Mouse (Mus musculus): Measurements from ENCODE around the gene Ccdc62. TPM values are rescaled to one million over a fixed set of nuclear protein-coding genes. Genes with fewer than 3 reads are reported as not detected.

The Ccdc62 gene
- polyA plus RNA-seq, 1 experiment from 2014 or later = 6.8 TPM

DNA sequence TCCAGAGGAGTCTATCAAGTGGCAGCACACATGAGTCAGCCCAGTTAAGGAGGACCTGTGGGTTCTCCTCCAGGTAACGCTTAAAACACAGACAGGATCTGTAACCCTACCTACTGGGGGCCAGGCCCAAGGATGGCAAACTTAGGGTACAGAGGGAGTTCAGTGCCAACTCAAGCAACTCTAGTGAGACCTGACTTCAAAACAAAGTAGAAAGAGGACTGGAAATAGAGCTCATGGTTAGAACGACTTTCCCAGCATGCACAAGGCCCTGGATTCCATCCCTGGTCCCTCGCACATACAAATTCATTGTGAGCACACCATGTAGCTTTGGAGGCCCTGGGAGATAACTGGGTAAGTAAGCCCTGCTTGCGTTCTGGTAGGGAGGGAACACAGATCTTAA lies 40.1 kb downstream of the Ccdc62 start:
- no peaks in the 10 kb centered on the region for H3K36me3 ChIP-seq (ENCODE audit: control insufficient read depth, insufficient read depth, low read length)
- no peak for ATAC-seq (ENCODE audit: insufficient read depth, low FRiP score)
- peaks cover 6% of the 10 kb centered on the region; the same call in 1 of the 2 replicates for H3K4me1 ChIP-seq (ENCODE audit: control insufficient read depth, insufficient read depth, low read length)
- no peaks in the 10 kb centered on the region for H3K27me3 ChIP-seq (ENCODE audit: control insufficient read depth, insufficient read depth, low read length)
- H3K27ac ChIP-seq (ENCODE audit: low read length) = no peak overlapping the region
- H3K9ac ChIP-seq (ENCODE audit: low read length) = no peak overlapping the region
- no peak overlapping the region for H3K4me2 ChIP-seq (ENCODE audit: low read depth, low read length)
- no peak overlapping the region for H3K4me3 ChIP-seq (replicated peaks; ENCODE audit: low read length)
- WGBS = 88% methylated on average over 4 of the region's 4 CpGs
- H3K9me3 ChIP-seq (replicated peaks; ENCODE audit: control insufficient read depth, low read length) = no peaks in the 10 kb centered on the region

DNA sequence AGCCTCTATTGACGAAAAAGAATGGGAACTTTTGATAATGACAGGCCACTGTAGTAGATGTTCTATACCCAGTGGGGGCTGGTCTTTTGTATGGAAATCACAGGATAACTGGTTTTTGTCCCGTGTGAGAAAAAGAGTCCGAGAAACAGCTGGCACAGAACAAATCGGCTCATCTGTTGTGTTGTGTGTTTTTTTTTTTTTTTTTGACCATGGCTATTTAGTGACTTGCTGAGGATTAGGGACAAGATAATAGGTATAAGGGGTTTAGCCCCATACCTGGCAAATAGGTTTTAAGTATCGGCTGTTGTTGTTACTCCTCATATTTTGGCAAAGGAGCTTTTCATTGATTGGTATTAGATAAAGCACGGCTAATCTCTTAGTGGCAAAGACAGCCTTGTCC lies 42.0 kb downstream of the Ccdc62 start:
- 64% methylated on average over 6 of the region's 6 CpGs for WGBS
- no peak overlapping the region for H3K9ac ChIP-seq (ENCODE audit: low read length)
- H3K4me1 ChIP-seq (ENCODE audit: control insufficient read depth, insufficient read depth, low read length) = peaks cover 6% of the 10 kb centered on the region; the same call in 1 of the 2 replicates
- H3K27ac ChIP-seq (ENCODE audit: low read length) = no peak overlapping the region
- no peaks in the 10 kb centered on the region for H3K27me3 ChIP-seq (ENCODE audit: control insufficient read depth, insufficient read depth, low read length)
- H3K9me3 ChIP-seq (replicated peaks; ENCODE audit: control insufficient read depth, low read length) = no peaks in the 10 kb centered on the region
- no peaks in the 10 kb centered on the region for H3K36me3 ChIP-seq (ENCODE audit: control insufficient read depth, insufficient read depth, low read length)
- H3K4me2 ChIP-seq (ENCODE audit: low read depth, low read length) = no peak overlapping the region
- no peak for ATAC-seq (ENCODE audit: insufficient read depth, low FRiP score)
- H3K4me3 ChIP-seq (replicated peaks; ENCODE audit: low read length) = no peak overlapping the region

DNA sequence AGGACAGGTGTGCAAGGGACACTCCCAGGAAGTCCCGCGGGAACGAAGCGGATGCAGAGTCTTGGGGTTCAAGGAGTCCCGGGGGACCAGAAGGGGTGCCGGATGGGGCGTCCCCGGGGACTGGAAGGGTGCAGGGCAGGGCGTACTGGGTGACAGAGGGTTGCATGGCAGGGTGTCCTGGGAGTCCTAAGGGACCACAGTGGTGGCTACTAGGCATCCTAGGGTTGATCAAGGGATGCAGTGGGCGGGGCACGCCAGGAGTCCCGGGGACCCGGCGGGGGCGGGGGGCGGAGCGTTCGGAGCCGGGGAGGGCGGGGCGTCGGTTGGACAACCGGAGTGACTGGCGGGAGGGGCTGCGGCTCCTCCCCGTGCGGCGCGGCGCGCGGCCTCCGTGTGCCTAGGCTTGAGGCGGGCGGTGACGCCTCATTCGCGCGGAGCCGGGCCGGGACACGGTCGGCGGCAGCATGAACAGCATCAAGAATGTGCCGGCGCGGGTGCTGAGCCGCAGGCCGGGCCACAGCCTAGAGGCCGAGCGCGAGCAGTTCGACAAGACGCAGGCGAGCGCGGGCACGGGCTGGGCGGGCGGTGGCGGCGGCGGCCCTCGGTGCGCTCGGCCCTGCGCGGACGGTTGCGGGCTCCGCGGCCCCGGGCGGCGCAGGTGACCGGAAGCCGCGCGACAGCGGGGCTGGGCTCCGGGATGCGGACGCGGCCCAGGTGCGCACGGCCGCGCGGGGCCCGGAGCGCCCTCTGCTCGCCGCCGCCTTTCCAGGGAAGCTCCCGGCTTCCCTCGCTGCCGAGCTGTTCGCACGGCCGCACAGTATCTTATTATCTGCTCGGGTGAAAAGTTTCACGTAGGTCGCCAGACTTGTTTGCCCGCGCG lies 43.1 kb downstream of the Ccdc62 start, which contains the start of gene Hip1r:
Gene Hip1r, plus strand, starts transcription at position 330 of the 880 bp plus-strand sequence.
- H3K4me1 ChIP-seq (ENCODE audit: control insufficient read depth, insufficient read depth, low read length) = 0 out of 2 replicates have a peak, but pooled peaks cover 8% of the 10 kb centered on the region
- H3K9ac ChIP-seq (ENCODE audit: low read length) = peak within 1 kb of the TSS; percentile 78
- no peaks in the 10 kb centered on the region for H3K27me3 ChIP-seq (ENCODE audit: control insufficient read depth, insufficient read depth, low read length)
- peak; percentile 79 for ATAC-seq (ENCODE audit: insufficient read depth, low FRiP score)
- no peaks in the 10 kb centered on the region for H3K36me3 ChIP-seq (ENCODE audit: control insufficient read depth, insufficient read depth, low read length)
- peak within 1 kb of the TSS; percentile 84 for H3K4me2 ChIP-seq (ENCODE audit: low read depth, low read length)
- no peaks in the 10 kb centered on the region for H3K9me3 ChIP-seq (replicated peaks; ENCODE audit: control insufficient read depth, low read length)
- peak within 1 kb of the TSS; percentile 64 for H3K4me3 ChIP-seq (replicated peaks; ENCODE audit: low read length)
- under 1% methylated on average over 97 of the region's 106 CpGs for WGBS
- peak within 1 kb of the TSS; percentile 78 for H3K27ac ChIP-seq (ENCODE audit: low read length)

DNA sequence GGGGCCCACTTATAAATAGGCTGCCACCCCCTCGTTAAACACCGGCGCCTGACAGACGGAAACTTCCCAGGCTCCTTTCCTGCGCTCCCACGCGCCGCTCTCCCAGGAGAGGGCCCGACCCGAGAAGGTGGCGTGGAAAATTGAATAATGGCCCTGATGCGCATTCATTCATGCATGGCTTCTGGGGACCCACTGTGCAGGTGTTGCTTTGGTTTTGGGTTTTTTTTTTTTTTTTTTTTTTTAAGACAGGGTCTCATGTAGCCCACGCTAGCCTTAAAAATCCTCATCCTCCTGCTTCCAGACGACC lies 43.7 kb downstream of the Ccdc62 start:
- Histone ChIP-seq H3K27ac (ENCODE audit: low read length) (peak overlapping the region; percentile 78), H3K9me3 (replicated peaks; ENCODE audit: control insufficient read depth, low read length) (no peaks in the 10 kb centered on the region), H3K4me3 (replicated peaks; ENCODE audit: low read length) (peak overlapping the region; percentile 64), H3K4me2 (ENCODE audit: low read depth, low read length) (peak overlapping the region; percentile 84), H3K4me1 (ENCODE audit: control insufficient read depth, insufficient read depth, low read length) (0 out of 2 replicates have a peak, but pooled peaks cover 8% of the 10 kb centered on the region), H3K27me3 (ENCODE audit: control insufficient read depth, insufficient read depth, low read length) (no peaks in the 10 kb centered on the region), H3K36me3 (ENCODE audit: control insufficient read depth, insufficient read depth, low read length) (no peaks in the 10 kb centered on the region), H3K9ac (ENCODE audit: low read length) (peak overlapping the region; percentile 78)
- ATAC-seq (ENCODE audit: insufficient read depth, low FRiP score) = no peak
- under 1% methylated on average over 14 of the region's 14 CpGs for WGBS

DNA sequence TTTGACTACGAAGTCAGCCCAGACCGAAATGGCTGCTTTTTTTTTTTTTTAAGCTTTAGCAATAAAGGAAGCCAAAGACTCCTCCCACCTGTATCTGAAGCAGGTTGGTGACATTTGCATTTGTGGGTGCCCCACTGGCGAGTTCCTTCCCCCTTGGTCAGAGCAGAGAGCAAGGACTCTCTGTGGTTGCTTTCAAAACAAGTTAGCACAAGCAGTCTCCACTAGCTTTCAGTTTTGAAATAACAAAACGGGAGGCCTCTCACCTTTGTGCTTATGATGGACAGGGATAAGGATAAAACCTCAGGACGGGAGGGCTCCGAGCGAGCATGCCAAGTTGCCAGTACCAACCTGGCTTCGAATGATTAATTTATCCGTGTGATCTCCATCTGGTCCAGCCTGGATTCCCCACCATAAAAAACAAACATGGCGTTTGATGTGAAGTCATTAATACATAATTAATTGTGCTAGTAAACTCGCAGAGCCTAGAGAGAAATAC lies 44.2 kb downstream of the Ccdc62 start:
- Histone ChIP-seq H3K9ac (ENCODE audit: low read length) (peak overlapping the region; percentile 78), H3K27me3 (ENCODE audit: control insufficient read depth, insufficient read depth, low read length) (no peaks in the 10 kb centered on the region), H3K4me2 (ENCODE audit: low read depth, low read length) (peak overlapping the region; percentile 84), H3K9me3 (replicated peaks; ENCODE audit: control insufficient read depth, low read length) (no peaks in the 10 kb centered on the region), H3K4me3 (replicated peaks; ENCODE audit: low read length) (peak overlapping the region; percentile 64), H3K27ac (ENCODE audit: low read length) (peak overlapping the region; percentile 78), H3K4me1 (ENCODE audit: control insufficient read depth, insufficient read depth, low read length) (peaks cover 12% of the 10 kb centered on the region), H3K36me3 (ENCODE audit: control insufficient read depth, insufficient read depth, low read length) (no peaks in the 10 kb centered on the region)
- WGBS = 18% methylated on average over 11 of the region's 11 CpGs
- ATAC-seq (ENCODE audit: insufficient read depth, low FRiP score) = no peak

DNA sequence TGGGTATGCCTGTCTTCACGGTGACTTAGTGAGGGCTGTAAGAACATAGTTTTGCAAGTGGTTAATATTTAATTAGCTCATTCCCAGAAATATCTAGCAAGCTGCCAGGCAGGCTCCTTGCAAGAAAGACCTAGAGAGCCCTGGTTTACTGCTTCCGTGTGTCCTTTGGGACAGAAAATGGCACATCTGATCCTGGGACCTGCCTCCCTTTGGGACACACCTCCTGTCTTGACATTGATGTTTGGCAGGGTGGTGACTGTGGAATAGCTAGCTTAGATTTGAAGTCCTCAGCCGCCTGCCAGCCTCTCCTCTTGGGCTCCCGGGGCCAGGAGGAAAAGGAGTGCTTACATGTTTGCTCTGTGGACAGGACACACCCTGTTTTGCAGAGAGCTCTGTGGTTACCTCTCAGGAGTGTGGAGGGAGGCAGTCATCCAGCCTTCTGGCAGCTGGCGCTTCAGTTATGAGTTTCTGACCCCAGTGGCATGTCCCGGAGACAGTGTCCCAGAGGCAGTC lies 45.2 kb downstream of the Ccdc62 start:
- Histone ChIP-seq H3K4me1 (ENCODE audit: control insufficient read depth, insufficient read depth, low read length) (peaks cover 17% of the 10 kb centered on the region), H3K9me3 (replicated peaks; ENCODE audit: control insufficient read depth, low read length) (no peaks in the 10 kb centered on the region)

DNA sequence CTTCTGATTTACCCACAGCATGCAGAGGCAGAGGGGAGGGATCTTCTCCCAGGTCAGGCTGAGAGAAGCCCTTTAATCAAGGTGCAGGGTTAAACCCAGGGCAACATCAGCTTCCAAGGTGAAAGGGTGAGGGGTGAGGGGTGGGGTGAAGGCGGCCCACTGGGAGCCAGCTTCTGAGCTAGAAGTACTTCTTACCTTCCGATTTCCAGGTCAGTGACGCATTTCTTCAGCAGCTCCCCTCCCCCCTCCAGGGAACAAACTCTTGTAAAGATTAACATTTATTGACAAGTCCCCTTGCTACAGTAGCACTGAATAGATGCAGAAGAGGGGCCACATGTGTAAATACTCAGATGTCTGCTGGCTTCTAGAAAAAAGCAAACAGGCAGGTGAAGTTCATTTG lies 46.8 kb downstream of the Ccdc62 start:
- Histone ChIP-seq H3K9me3 (replicated peaks; ENCODE audit: control insufficient read depth, low read length) (no peaks in the 10 kb centered on the region), H3K4me1 (ENCODE audit: control insufficient read depth, insufficient read depth, low read length) (peaks cover 23% of the 10 kb centered on the region), H3K4me2 (ENCODE audit: low read depth, low read length) (0 out of 2 replicates have a peak overlapping the region, but pooled peaks have one; percentile 6)

More for the DNA sequence above, 45.2 kb downstream of the Ccdc62 start:
- H3K9ac ChIP-seq (ENCODE audit: low read length) = no peak overlapping the region
- H3K36me3 ChIP-seq (ENCODE audit: control insufficient read depth, insufficient read depth, low read length) = no peaks in the 10 kb centered on the region
- H3K27me3 ChIP-seq (ENCODE audit: control insufficient read depth, insufficient read depth, low read length) = no peaks in the 10 kb centered on the region
- 45% methylated on average over 6 of the region's 6 CpGs for WGBS
- H3K27ac ChIP-seq (ENCODE audit: low read length) = peak overlapping the region; percentile 78
- ATAC-seq (ENCODE audit: insufficient read depth, low FRiP score) = peak; percentile 72
- peak overlapping the region; percentile 84 for H3K4me2 ChIP-seq (ENCODE audit: low read depth, low read length)
- peak overlapping the region; percentile 64; the same call in 1 of the 2 replicates for H3K4me3 ChIP-seq (replicated peaks; ENCODE audit: low read length)

DNA sequence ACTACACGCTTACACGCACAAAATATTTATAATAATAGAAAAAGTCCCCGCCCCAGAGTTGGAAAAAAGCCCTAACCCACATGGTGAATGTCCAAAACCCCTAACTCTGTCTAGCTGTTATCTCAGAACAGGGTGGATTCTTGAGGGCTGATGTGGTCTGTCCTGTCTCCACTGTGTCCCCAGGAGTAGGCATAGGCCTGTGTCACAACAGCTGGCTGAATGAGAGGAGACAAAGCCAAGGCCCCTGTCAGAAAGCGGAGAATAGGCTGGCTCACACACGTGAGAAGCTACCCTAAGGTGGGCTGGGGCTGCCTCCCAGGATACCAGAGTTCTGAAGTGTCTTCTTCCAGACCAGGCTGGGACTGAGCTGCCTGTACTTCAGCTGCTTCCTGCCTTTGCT lies 47.7 kb downstream of the Ccdc62 start:
- no peak for ATAC-seq (ENCODE audit: insufficient read depth, low FRiP score)
- Histone ChIP-seq H3K36me3 (ENCODE audit: control insufficient read depth, insufficient read depth, low read length) (no peaks in the 10 kb centered on the region), H3K4me3 (replicated peaks; ENCODE audit: low read length) (no peak overlapping the region), H3K27ac (ENCODE audit: low read length) (peak overlapping the region; percentile 78; the same call in 1 of the 2 replicates), H3K4me1 (ENCODE audit: control insufficient read depth, insufficient read depth, low read length) (peaks cover 23% of the 10 kb centered on the region), H3K4me2 (ENCODE audit: low read depth, low read length) (no peak overlapping the region), H3K27me3 (ENCODE audit: control insufficient read depth, insufficient read depth, low read length) (no peaks in the 10 kb centered on the region), H3K9me3 (replicated peaks; ENCODE audit: control insufficient read depth, low read length) (no peaks in the 10 kb centered on the region), H3K9ac (ENCODE audit: low read length) (no peak overlapping the region)
- WGBS = 66% methylated on average over 5 of the region's 5 CpGs

More for the DNA sequence above, 46.8 kb downstream of the Ccdc62 start:
- no peak overlapping the region for H3K4me3 ChIP-seq (replicated peaks; ENCODE audit: low read length)
- ATAC-seq (ENCODE audit: insufficient read depth, low FRiP score) = no peak
- H3K9ac ChIP-seq (ENCODE audit: low read length) = peak overlapping the region; percentile 29; the same call in 1 of the 2 replicates
- peak overlapping the region; percentile 78; the same call in 1 of the 2 replicates for H3K27ac ChIP-seq (ENCODE audit: low read length)
- 29% methylated on average over 3 of the region's 3 CpGs for WGBS
- no peaks in the 10 kb centered on the region for H3K36me3 ChIP-seq (ENCODE audit: control insufficient read depth, insufficient read depth, low read length)
- H3K27me3 ChIP-seq (ENCODE audit: control insufficient read depth, insufficient read depth, low read length) = no peaks in the 10 kb centered on the region
